Mouse (Mus musculus) heart, postnatal 0 days (tissue): ENCODE results near the gene Csgalnact2.

Experiments
- CTCF ChIP-seq: IDR thresholded peaks from 2 replicates; pipeline ENCODE4 v1.5.1; 2016; ENCODE audit warnings: antibody characterized with exemption, control low read depth, low read depth
- EP300 ChIP-seq: IDR thresholded peaks from 2 replicates; pipeline ENCODE4 v1.6.1; 2016; ENCODE audit warnings: antibody characterized with exemption, low read depth

DNA sequence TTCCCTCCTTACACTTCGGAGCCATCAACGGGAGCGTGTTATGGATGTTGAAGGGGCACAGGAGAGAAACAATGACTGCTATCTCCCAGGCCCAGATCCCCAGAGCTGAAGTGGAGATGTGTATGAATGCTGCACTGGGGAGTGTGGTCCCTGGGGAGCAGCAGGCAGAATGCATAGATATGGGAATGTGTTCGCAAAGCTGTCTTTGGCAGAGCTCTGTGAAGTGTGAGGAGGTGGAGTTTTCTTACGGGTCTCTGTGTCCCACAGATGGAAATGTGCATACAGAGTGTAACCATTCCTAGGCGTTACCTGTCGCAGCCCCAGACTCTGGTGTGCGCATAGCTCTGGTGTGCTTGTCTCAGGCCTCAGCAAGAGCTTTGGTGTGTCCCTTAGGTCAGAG, 62.2 kb downstream of the Csgalnact2 start:
- TF ChIP-seq CTCF (no peak), EP300 (no peak)
